Mouse (Mus musculus) myocyte (in vitro differentiated cells): Measurements from ENCODE around the gene Prss40. TPM values are rescaled to one million over a fixed set of nuclear protein-coding genes. Genes with fewer than 3 reads are reported as not detected.

Source experiments
- H3K27me3 ChIP-seq: one replicate; pipeline ENCODE4 v1.6.1; 2011; ENCODE audit not compliant: control insufficient read depth, insufficient read depth, insufficient read length
- H3K36me3 ChIP-seq: one replicate; pipeline ENCODE4 v1.6.1; 2011; ENCODE audit not compliant: control insufficient read depth, insufficient read depth
- H3K4me2 ChIP-seq: one replicate; pipeline ENCODE4 v1.6.1; 2011; ENCODE audit warnings: low read depth, control low read depth
- H3K4me3 ChIP-seq: one replicate; pipeline ENCODE4 v1.5.1; 2011; ENCODE audit warnings: mild to moderate bottlenecking, control low read depth, moderate library complexity
- H3K79me2 ChIP-seq: one replicate; pipeline ENCODE4 v1.6.1; 2011; ENCODE audit not compliant: control insufficient read depth, insufficient read depth
- H3ac ChIP-seq: one replicate; pipeline ENCODE4 v1.6.1; 2011; ENCODE audit not compliant: control insufficient read depth, insufficient read length
- CEBPB ChIP-seq: IDR thresholded peaks from 2 replicates; pipeline ENCODE4 v1.6.1; 2011; ENCODE audit warnings: mild to moderate bottlenecking, moderate library complexity; ENCODE audit not compliant: poor library complexity, insufficient read depth, severe bottlenecking
- E2F4 ChIP-seq: IDR thresholded peaks from one replicate; pipeline ENCODE4 v1.6.1; 2011; ENCODE audit warnings: mild to moderate bottlenecking, control low read depth, moderate library complexity; ENCODE audit not compliant: insufficient read depth
- MAX ChIP-seq: IDR thresholded peaks from one replicate; pipeline ENCODE4 v1.6.1; 2011; ENCODE audit warnings: low read depth, mild to moderate bottlenecking, control low read depth
- MYOD1 ChIP-seq, 3 experiments: IDR thresholded peaks; one replicate each; pipeline ENCODE4 v1.6.1; 2011; ENCODE audit warnings: control low read depth in 2 of 3, low read depth in 2 of 3, mild to moderate bottlenecking in 2 of 3, moderate library complexity in 1 of 3; ENCODE audit not compliant: insufficient read length in 2 of 3, control insufficient read depth in 1 of 3
- MYOG ChIP-seq, 3 experiments: IDR thresholded peaks; one replicate each; pipeline ENCODE4 v1.6.1; 2011; ENCODE audit warnings: control low read depth in 2 of 3, low read depth in 2 of 3, mild to moderate bottlenecking in 2 of 3; ENCODE audit not compliant: insufficient read length in 2 of 3, control insufficient read depth in 1 of 3, insufficient read depth in 1 of 3
- POLR2A ChIP-seq: IDR thresholded peaks from one replicate; pipeline ENCODE4 v1.6.1; 2011; ENCODE audit warnings: low read depth, mild to moderate bottlenecking, control low read depth, moderate library complexity; ENCODE audit not compliant: insufficient read length
- POLR2AphosphoS2 ChIP-seq: IDR thresholded peaks from one replicate; pipeline ENCODE4 v1.6.1; 2011; ENCODE audit warnings: low read depth, control low read depth; ENCODE audit not compliant: insufficient read length
- REST ChIP-seq: IDR thresholded peaks from one replicate; pipeline ENCODE4 v1.6.1; 2011; ENCODE audit warnings: mild to moderate bottlenecking, control low read depth, moderate library complexity; ENCODE audit not compliant: insufficient read depth, insufficient read length
- SRF ChIP-seq: IDR thresholded peaks from one replicate; pipeline ENCODE4 v1.6.1; 2011; ENCODE audit warnings: low read depth; ENCODE audit not compliant: control insufficient read depth, insufficient read length
- TCF12 ChIP-seq: IDR thresholded peaks from one replicate; pipeline ENCODE4 v1.6.1; 2011; ENCODE audit warnings: mild to moderate bottlenecking, control low read depth; ENCODE audit not compliant: poor library complexity, insufficient read depth, severe bottlenecking
- TCF3 ChIP-seq: IDR thresholded peaks from one replicate; pipeline ENCODE4 v1.6.1; 2011; ENCODE audit warnings: low read depth, control low read depth; ENCODE audit not compliant: insufficient read length
- USF1 ChIP-seq: IDR thresholded peaks from one replicate; pipeline ENCODE4 v1.6.1; 2011; ENCODE audit warnings: low read depth, mild to moderate bottlenecking, control low read depth, moderate library complexity
- polyA plus RNA-seq: library from polyadenylated mRNA; unstranded; fragments of >200 nt; fragmentation: generic; extraction: Trizol; gene quantifications from one replicate; pipeline ENCODE4 v1.2.1, GENCODE M21; 2012; ENCODE audit warnings: missing spikeins

Prss40 gene
- polyA plus RNA-seq, 1 experiment: not detected

DNA sequence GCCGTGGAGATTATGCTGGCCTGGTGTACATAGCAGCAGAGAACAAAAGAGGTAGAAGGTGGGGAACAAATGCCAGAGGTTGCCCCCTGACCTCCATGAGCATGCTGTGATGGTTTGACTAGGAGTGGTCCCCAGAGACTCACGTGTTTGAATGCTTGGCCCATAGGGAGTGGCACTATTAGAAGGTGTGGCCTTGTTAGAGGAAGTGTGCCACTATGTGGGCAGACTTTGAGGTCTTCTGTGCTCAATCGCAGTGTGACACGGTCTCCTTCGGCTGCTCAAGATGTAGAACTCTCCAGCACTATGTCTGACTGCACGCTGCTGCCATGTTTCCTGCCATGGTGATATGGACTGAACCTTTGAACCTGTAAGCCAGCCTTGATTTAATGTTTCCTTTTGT is 12.5 kb upstream of the Prss40 start:
- H3K79me2 ChIP-seq: no peaks in the 10 kb centered on the region
- TF ChIP-seq MAX (no peak), MYOD1 (IDR thresholded peaks at IDR 0.05; ENCODE audit: control insufficient read depth in 1 of 3, insufficient read length in 2 of 3, low read depth in 2 of 3) (no peak), POLR2A (no peak), E2F4 (no peak), MYOG (IDR thresholded peaks at IDR 0.05; ENCODE audit: control insufficient read depth in 1 of 3, insufficient read depth in 1 of 3, insufficient read length in 2 of 3, low read depth in 2 of 3) (no peak), TCF3 (no peak), POLR2AphosphoS2 (no peak), SRF (no peak), USF1 (no peak), CEBPB (no peak), TCF12 (no peak), REST (no peak)
- no peaks in the 10 kb centered on the region for H3K27me3 ChIP-seq
- H3K36me3 ChIP-seq: no peaks in the 10 kb centered on the region
- H3ac ChIP-seq: no peak overlapping the region
- H3K4me3 ChIP-seq: no peak overlapping the region
- no peak overlapping the region for H3K4me2 ChIP-seq

DNA sequence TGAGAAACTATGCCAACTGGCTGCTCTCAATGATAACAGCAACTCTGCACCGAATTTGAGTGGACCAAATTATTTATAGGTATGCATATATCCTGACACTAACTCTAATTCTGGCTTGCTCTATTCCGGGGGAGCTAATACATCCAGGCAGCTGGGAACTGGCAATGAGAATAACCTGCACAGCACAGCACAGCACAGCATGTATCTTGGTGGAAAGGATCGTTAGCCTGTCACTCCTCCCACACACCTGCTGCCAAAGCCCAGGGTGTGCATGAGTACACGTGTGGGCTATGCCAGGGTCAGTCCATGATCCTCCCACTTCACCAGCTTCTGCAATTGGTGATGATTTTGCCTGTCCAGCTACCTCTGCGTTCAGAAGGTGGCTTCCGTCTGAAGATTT is 10.7 kb upstream of the Prss40 start:
- Histone ChIP-seq H3K4me2 (no peak overlapping the region), H3ac (no peak overlapping the region), H3K36me3 (no peaks in the 10 kb centered on the region), H3K4me3 (no peak overlapping the region), H3K27me3 (no peaks in the 10 kb centered on the region), H3K79me2 (no peaks in the 10 kb centered on the region)
- TF ChIP-seq E2F4: no peak
- TF ChIP-seq POLR2AphosphoS2: no peak
- no peak for TF ChIP-seq USF1
- no peak for TF ChIP-seq TCF3
- no peak for TF ChIP-seq MYOG (IDR thresholded peaks at IDR 0.05; ENCODE audit: control insufficient read depth in 1 of 3, insufficient read depth in 1 of 3, insufficient read length in 2 of 3, low read depth in 2 of 3)
- TF ChIP-seq MYOD1 (IDR thresholded peaks at IDR 0.05; ENCODE audit: control insufficient read depth in 1 of 3, insufficient read length in 2 of 3, low read depth in 2 of 3): no peak
- no peak for TF ChIP-seq SRF
- no peak for TF ChIP-seq POLR2A
- TF ChIP-seq TCF12: no peak
- TF ChIP-seq REST: no peak

DNA sequence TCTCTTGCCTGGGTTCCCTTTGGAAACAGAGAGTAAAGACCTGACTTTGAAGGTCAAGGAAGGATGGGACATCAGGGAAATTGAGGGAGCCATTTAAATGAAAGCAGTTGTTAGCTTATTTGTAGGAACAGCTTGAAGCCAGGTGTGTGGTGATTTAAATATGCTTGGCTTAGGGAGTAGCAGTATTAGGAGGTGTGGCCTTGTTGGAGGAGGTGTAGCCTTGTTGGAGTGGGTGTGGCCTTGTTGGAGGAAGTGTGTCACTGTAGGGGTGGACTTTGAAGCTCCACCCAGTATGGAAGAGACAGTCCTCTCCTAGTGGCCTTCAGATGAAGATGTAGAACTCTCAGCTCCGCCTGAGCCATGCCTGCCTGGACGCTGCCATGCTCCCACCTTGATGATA is 9.1 kb upstream of the Prss40 start:
- no peak for TF ChIP-seq MYOD1 (IDR thresholded peaks at IDR 0.05; ENCODE audit: control insufficient read depth in 1 of 3, insufficient read length in 2 of 3, low read depth in 2 of 3)
- no peak for TF ChIP-seq REST
- TF ChIP-seq MYOG (IDR thresholded peaks at IDR 0.05; ENCODE audit: control insufficient read depth in 1 of 3, insufficient read depth in 1 of 3, insufficient read length in 2 of 3, low read depth in 2 of 3): no peak
- TF ChIP-seq CEBPB: no peak
- no peak for TF ChIP-seq POLR2AphosphoS2
- no peak for TF ChIP-seq TCF12
- no peak for TF ChIP-seq E2F4
- no peak for TF ChIP-seq TCF3
- no peak for TF ChIP-seq MAX
- TF ChIP-seq SRF: no peak
- no peak for TF ChIP-seq POLR2A
- no peak for TF ChIP-seq USF1
- no peaks in the 10 kb centered on the region for H3K36me3 ChIP-seq
- no peak overlapping the region for H3ac ChIP-seq
- H3K79me2 ChIP-seq: no peaks in the 10 kb centered on the region
- H3K4me3 ChIP-seq: no peak overlapping the region
- no peak overlapping the region for H3K4me2 ChIP-seq
- H3K27me3 ChIP-seq: no peaks in the 10 kb centered on the region

DNA sequence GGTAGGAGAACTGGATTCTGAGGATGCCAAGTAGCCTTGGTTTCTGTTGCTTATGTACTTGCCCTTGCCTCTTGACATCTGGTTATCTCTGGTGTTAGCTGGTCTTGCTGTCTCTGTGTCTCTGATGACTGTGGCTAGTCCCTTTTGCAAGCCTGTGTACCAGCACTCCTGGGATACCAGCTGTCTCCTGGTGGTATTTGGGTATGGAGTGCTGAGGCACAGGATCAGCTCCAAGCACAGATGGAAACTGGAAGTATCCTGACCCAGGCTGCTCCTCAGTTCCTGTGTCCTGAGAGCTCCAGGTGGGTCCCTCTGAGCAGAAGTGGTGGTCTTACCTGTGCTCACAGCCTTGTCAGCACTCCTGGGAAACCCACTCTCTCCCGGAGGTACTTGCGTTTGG is 7.4 kb upstream of the Prss40 start:
- Histone ChIP-seq H3K4me2 (no peak overlapping the region), H3K27me3 (no peaks in the 10 kb centered on the region), H3K4me3 (no peak overlapping the region), H3ac (no peak overlapping the region), H3K79me2 (no peaks in the 10 kb centered on the region), H3K36me3 (no peaks in the 10 kb centered on the region)
- TF ChIP-seq TCF3 (no peak), POLR2A (no peak), MYOG (IDR thresholded peaks at IDR 0.05; ENCODE audit: control insufficient read depth in 1 of 3, insufficient read depth in 1 of 3, insufficient read length in 2 of 3, low read depth in 2 of 3) (no peak), MYOD1 (IDR thresholded peaks at IDR 0.05; ENCODE audit: control insufficient read depth in 1 of 3, insufficient read length in 2 of 3, low read depth in 2 of 3) (no peak), SRF (no peak), CEBPB (no peak), POLR2AphosphoS2 (no peak), USF1 (no peak), TCF12 (no peak), MAX (no peak), E2F4 (no peak), REST (no peak)

DNA sequence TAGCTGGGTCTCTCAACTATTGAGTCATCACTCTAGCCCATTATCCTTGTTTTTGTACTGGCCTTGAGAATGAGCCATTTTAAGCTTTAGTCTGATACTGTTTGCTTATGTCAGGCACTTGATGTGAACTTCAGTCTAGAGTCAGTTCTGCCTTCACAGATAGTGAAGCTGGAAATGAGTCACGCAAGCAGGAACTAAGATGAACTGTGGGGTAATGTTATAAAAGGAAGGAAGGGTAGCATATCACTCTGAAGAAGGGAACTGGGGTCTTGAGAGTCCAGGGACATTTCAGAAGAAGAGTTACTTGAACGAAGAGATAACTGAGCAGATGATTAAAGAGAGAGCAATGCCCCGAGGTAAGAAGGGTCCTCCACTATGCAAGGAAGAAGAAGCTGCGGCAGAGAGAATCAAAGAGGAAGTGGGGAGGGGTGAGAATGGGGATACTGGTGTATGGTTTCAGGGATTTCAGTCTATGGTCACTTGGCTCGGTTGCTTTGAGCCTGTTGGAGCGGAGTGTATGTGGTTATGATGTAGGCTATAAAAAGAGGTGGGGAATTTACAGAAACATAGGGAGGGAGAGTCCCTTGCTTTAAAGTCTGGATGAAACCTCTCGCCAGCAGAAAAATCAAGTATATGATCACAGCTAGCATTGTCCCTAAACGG is 3.8 kb upstream of the Prss40 start:
- Histone ChIP-seq H3K27me3 (no peaks in the 10 kb centered on the region), H3ac (no peak overlapping the region), H3K36me3 (no peaks in the 10 kb centered on the region), H3K4me3 (no peak overlapping the region), H3K4me2 (no peak overlapping the region), H3K79me2 (no peaks in the 10 kb centered on the region)
- TF ChIP-seq MYOG (IDR thresholded peaks at IDR 0.05; ENCODE audit: control insufficient read depth in 1 of 3, insufficient read depth in 1 of 3, insufficient read length in 2 of 3, low read depth in 2 of 3) (no peak), POLR2A (no peak), SRF (no peak), CEBPB (no peak), TCF3 (no peak), E2F4 (no peak), REST (no peak), MAX (no peak), POLR2AphosphoS2 (no peak), USF1 (no peak), MYOD1 (IDR thresholded peaks at IDR 0.05; ENCODE audit: control insufficient read depth in 1 of 3, insufficient read length in 2 of 3, low read depth in 2 of 3) (no peak), TCF12 (no peak)
